Mouse (Mus musculus) 416B (cell line): ENCODE data around the gene Sowaha.

Experiments
- DNase-seq: peaks from one replicate; pipeline ENCODE4 v3.0.0; 2011; ENCODE audit warnings: low read depth

The Sowaha gene

DNA sequence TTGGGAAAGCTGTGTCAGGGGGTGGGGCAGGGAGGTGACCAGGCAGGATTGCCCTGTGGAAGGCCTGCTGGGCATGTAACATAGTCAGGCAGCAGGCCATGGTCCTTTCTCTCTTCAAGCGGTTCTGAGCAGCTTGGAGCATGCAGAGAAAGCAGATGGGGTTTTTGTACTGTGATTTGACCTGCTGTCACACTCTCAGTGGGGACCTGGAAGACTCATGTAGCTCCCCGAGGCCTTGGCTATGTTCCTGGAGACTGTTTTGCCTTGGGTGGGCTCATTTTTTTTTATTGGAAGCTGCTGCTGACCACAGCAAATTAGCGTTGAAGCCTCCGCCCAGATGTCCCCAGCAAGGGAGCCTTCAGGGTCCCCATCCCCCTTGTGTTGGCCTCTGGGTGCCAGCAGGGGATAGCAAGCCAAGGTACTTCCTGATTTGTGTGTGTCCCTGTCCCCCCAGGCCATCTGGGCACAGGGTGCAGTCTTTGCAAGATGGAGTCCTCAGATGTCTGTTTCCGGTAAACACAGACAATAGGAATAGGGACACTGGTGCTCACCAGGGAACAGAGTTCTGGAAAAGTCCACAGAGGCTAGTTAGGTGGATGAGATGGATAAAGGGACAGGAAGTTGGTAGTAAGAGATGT lies 25.1 kb upstream of the Sowaha start:
- DNase-seq = no peak

DNA sequence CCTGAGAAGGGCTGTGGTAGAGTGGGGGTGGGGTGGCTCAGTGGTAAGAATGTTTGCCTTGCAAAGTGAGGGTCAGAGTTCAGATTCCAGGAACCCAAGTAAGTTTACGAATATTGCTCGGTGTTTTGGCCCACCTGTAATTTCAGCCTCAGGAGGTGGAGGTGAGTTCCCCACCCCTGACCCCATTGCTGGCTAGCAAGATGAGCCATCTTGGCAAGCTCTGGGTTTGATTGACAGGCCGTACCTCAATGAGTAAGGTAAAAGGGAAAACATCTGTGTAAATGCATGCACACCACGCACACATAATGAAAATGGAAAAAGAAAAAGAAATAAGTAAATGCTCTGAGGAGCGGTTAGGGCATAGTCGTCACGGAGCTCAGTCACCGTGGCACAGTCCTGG lies 24.3 kb upstream of the Sowaha start:
- no peak for DNase-seq

DNA sequence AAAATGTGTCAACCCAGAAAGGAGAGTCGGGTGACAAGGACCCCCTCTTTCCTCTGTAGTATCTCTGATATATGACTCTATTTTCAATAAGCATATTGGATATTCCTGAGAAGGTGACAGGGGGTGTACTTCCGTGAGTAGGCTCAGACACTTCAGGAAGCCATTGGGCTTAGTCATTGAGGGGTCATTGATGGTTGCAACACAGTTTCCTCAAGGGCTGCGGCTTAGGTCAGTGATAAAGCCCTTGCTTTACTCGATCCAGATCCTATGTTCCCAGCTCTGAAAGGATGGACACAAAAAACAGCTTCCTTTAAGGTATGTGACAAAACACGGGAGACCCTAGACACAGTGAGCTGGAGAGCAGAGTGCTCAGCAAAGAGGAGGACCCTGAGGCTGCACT lies 23.7 kb upstream of the Sowaha start:
- peak; percentile 90 for DNase-seq

DNA sequence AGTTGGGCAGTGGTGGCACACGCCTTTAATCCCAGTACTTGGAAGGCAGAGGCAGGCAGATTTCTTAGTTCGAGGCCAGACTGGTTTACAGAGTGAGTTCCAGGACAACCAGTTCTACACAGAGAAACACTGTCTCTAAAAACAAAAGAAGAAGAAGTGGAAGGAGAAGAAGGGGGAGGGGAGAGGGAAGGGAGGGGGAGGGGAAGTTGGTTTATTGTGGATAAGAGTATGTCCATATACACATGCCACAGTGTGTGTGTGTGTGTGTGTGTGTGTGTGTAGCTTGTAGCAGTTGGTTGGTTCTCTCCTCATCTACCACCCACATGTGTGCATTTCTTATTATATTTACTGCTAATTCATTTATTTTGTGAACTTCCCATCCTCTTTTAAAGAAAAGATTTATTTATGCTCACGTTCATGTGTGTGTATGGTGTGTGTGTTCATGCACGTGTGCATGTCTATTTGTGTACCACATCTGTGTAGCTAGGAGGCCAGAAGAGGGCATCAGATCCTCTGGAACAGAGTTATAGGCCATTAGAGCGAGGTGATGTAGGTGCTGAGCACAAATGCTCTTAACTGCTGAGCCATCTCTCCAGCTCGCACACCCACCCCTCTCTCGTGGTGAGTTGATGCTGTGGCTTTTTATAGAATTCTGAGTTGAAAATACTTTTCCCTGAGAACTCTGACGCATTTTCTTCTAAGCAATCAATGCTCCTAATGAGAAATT lies 22.1 kb upstream of the Sowaha start:
- DNase-seq = peak; percentile 67

DNA sequence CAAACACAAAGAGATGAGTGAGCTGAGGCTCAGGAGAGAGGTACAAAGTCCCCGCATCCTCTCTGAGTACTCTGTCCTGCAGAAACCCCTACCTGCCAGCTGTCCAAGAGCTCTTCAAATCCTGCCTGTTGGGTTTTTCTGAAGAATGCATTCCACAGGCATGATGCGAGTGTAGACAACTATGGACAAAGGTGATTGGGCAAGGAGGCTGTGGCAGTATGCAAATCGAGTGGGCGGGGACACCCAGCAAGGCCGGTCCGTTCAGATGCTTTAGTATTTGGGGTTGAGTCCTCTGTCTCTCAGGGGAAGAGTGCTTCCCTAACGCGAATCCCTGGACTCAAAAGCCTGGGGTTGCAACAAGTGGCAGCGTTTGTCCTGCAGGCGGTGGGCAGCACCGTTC lies 20.5 kb upstream of the Sowaha start:
- DNase-seq = no peak

DNA sequence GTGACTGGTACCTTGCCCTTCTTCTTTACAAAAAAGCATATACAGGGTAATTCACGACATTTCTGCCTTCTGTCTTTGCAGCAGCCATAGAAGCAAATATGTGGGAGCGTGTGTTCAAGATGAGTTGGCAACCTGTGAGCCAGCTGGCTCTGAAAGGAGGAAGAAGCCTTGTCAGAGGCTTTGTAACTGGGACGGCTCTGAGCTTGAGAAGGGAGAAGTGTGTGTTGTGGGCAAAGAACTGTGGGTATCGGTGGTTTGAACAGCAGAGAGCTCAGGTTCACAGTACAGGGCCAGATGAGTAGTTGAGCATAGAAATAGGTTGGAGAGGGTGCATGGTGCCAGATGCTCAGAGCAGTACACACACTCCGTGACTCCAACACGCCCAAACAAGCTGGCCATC lies 16.9 kb upstream of the Sowaha start:
- no peak for DNase-seq

DNA sequence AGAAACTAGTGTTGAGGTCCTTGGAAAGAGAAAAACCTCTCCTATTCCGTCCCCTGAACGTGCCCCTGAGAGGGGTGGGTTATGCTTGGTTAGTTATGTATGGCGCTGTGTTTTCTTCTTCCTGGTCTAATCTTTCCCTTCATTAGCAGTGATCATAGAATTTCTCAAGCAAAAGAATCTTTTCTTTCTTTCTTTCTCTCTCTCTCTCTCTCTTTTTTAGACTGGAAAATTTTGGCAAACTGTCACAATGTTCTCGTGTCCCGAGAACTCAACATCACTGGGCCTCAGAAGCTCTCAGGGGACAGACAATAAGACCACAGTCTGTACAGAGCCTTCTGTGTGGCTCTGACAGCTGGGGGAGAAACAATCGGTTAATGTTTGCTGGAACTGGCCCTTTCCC lies 15.3 kb upstream of the Sowaha start:
- DNase-seq = no peak

DNA sequence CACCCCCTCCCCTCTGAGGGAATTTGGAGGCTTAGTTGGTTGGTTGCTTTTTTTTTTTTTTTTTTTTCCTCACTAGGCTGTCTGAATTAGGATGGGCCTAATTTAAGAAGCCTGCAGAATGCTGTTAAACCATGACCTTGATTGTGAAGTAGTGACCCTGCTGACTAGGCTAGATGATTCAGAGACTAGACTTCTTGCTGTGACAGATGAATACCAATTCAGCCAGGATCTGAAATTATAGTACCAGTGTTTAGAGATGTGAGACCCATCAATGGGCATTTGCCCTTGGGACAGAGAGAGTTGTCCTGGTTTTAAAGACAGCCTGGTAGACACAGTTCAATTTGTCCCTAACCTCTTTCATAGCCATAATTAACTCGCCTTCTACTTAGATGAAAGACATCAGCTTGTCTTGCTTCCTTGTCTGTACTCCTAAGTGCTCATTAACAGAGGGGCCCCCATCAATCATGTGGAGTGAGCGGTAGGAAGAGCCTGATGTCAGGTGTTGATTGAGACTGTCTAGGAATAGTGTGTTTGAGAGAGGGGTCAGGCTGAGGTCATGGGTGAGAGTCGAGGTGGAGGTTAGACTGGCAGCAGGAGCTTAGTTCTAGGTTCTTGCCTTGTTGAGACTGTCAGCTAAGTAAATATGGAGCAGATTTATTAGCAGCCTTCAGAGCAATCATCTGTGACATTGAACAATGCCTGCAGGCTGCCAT lies 13.3 kb upstream of the Sowaha start:
- no peak for DNase-seq

DNA sequence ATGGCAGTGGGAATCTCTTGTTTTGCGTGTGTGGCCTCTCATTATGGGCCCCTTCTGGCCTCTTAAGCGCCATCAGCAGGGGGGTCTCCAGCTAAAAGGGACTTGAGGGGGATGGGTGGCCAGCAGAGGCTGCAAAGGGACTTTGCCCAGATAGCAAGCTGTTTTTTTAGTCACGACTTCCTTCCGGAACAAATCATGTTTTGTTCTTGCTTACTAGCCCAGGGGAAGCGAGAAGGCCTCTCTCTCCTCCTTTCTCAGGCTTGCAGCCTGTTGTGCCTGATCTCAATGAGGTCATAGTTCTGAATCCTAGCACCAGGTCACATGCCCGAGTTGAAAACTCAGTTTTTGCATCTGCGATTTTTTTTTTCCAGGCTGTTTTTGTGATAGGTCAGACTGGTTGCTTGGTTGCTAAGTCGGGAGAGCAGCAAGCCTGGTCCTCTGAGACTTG lies 11.9 kb upstream of the Sowaha start:
- peak; percentile 28 for DNase-seq

DNA sequence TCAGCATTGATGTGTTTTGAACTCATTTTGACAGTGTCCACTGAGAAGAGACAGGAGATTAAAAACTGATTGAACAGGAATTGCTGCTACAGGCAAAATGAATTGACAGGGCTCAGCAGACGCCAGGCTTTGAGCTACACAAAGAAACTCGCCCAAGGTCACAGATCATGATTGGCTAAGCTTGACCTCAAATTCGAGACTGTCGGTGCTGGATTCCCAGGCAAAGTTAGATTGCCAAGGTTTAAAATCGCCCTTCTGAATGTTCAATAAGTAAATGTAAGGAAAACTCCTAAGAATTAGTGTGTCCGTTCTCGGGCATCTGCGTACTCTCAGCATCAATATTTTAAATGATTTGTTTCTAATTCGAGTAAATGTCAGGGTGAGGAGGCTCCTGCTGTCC lies 9.3 kb upstream of the Sowaha start:
- DNase-seq = no peak

DNA sequence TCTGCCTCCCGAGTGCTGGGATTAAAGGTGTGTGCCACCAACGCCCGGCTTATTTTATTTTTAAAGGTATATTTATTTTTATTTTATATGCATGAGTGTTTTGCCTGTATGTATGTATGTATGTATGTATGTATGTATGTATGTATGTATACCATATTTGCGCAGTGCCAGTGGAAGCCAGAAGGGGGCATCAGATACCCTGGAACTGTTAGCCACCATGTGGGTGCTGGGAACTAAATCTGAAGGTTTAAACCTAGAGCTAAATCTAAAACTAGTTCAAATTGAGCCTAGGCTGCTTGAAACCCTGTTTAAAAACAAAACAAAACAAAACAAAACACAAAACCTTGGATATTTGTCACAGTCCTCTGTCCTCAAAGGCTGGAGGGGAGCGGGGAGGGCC lies 8.9 kb upstream of the Sowaha start:
- DNase-seq = peak; percentile 36

DNA sequence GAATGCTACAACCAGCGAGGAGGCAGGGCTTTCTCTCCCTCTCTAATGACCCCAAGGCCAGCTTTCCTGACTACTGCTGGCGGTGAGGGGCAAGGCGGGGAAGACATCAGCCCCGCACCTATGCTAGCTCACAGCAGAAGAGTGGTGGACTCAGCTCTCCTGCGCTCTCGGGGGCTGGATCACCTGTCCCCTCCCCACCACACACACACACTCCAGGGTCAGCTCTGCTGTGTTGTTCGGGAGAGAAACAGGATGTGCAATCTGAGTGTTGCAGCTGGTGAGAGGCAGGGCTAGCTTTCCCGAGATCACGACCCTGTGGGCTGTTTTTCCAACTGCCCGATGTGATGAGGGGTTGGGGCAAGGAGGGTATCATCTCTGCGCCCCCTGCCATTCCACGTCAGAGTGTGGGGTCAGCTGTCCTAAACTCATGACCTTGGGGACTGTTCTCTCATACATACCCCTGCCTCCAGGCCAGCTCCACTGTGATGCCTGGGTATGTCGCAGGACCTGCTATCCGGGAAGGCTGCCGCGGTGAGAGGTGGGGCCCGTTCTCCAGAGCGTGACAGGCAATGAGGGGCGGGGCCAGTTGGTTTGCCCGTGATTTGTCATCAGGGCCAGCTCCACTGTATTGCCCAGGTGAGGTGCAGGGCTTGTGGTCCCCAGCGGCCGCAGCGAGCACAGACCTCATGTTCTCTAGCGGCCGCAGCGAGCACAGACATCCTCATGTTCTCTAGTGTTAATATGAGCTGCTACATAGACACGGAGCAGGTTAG lies 6.9 kb upstream of the Sowaha start:
- DNase-seq = no peak

DNA sequence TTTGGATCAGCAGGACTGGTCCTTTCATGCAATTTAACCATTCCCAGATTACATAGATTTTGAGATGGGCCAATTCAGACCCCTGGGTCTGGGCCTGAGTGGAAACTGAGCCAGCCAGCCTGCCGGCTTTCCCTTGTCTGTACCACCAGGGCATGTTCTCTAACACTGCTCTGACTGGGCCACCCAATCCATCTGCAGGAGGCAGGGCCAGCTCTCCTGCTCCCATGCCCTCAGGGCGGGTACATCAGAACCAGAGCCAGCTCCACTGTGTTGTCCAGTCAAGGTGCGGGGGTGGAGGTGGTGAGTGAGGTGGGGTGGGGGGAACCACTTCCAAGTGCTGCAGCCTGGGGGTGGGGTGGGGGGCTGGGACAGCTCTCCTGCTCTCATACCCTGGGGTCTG lies 6.3 kb upstream of the Sowaha start:
- DNase-seq = no peak

DNA sequence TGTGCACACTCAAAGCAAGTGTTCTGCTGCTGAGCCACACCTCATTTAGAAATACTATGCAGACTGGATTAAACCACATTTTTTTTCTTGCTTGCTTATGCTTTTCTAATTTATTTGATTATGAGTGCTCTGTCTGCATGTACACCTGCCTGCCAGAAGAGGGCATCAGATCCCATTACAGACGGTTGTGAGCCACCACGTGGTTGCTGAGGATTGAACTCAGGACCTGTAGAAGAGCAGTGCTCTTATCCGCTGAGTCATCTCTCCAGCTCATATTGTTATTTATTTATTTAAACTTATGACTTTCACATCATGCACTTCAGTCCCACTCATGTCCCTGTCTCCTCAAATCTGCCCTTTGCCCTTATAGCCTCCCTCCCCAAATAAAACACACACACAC lies 5.6 kb upstream of the Sowaha start:
- DNase-seq = peak; percentile 54

DNA sequence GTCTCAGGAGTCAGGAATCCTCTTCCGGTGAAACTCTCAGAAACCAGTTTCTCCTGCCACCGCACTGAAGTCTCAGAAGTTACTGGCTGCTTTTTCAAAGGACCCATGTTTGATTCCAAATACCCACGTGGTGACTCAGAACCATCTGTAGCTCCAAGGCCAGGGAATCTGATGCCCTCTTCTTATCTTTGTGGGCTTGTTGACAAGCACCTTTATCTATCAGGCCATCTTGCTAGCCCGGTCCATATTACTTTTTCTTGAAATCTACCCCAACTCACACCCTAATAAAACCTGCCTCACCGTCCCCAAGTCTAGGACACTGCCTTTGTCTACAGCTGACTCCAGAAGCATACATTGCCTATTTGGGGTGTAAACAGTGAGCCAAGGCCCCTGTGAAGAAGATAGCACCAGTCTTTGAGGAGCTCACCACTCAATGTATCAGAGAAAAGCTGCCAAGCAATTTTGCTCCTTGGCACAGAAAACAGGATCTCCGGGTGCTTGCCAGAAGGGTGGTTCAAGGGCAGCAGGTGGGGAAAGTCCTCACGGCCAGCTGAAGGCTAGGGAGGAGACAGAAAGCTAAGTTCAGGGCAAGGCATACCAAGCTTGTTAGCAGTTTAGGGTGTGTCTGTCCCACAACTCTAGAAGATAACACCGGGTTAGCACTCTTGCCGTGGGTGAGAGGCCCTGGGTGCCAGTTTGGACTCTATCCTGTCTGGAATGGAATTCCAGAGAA lies 3.3 kb upstream of the Sowaha start:
- DNase-seq = no peak

DNA sequence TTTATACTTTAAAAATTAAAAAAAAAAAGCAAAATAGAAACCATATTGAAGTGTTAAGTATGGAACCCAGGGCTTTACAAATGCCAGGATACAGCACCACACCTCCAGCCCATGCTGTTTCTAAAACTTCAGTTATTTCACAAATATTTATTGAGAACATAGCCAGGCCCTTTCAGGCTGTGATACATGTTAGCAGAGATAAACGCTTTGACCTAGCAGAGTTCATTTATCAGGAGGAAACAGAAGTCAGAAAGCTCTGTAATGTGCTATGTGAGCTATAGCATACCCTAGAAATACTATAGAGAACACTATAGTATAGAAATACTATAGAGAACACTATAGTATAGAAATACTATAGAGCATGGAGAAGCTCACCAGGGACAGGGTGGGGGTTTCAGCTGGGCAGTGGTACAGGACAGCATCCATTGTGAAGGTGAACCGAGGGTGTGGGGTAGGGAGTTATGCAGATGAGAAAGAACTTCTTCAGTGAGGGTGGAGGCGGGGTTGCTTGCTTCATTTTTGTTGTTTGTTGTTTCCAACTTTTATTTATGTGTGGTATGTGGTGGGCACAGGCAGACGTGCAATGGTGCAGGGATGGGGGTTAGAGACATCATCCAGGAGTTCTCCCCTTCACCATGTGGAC lies 1.1 kb upstream of the Sowaha start:
- DNase-seq = no peak

DNA sequence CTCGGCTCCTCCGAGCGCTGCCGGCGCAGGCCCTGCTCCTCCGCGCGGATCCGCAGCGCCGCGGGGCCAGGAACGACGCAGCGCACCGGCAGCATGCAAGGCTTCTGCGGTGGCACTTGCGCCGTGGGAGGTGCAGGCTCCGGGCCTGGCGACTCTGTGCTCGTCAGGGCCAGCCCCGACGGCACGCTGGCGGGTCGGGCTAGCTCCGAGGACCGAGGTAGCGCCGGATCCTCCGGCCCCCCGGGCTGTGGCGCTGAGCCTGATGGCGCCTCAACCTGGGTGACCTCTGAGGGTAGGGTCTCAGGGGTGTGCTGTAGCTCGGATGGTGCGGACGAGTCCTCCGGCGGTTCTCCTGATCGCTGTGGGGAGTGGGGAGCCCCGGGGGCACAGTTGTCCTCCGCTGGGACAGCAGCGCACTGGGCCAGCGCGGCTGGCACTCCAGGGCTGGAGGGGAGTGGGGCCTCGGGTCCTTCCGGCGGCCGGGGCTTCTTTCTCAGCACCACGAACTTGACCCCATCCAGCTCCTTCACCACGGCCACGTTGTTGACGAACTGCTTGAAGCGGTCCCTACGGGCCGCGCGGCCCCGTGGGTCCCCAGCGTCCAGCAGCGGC lies 797 bp downstream of the Sowaha start:
- DNase-seq = no peak

DNA sequence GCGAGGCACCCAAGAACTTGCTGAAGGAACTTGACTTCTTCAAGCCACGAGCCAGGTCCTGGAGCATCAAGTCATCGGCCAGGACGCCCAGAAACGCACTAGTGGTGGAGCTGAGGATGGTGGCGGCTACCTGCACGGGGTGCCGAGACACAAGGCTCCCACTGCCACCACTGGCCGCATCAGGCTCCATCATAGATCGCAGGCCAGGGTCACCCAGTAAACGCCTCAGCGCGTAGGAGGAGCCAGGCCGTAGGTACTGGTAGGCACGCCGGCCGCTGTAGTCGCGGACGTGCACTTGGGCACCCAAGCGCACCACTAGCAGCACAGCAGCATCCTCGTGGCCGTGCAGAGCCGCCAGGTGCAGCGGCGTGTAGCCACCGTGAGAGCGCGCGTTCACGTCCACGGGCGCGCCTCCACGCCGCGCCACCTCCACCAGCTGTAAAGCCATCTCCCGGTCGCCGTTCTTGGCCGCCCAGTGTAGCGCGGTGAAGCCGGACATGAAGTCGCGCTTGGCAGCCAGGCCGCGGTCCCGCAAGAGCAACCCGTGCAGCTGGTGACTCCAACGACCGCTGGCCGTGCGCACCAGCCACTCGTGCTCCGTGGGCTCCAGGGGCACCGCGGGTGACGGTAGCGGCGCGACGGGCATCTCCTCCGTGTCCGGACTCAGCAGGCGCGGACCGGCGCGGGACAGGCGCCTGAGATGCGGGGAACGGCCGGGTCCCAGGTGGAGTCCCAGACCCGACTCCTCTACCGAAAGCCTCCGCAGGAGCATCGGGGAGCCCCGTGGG lies 1.5 kb downstream of the Sowaha start:
- DNase-seq = no peak

DNA sequence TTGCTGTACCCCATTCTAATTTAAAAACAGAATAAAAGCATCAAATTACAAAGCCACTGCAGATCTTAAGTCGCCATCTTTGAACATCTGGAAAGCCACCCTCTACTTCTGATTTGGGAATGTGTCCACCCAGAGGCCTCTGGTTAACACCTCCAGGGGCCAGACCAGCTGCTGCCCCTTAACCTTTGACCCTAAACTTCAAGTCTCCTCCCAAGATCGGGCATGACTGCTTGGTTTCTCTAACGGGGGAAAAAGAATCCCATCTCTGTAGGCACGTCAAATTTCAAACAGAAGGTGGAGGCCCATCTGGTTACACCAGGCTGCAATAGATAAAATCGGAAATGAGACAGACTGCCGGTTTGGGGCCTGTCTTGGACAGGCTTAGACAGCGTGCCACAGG lies 2.2 kb downstream of the Sowaha start:
- DNase-seq = no peak

DNA sequence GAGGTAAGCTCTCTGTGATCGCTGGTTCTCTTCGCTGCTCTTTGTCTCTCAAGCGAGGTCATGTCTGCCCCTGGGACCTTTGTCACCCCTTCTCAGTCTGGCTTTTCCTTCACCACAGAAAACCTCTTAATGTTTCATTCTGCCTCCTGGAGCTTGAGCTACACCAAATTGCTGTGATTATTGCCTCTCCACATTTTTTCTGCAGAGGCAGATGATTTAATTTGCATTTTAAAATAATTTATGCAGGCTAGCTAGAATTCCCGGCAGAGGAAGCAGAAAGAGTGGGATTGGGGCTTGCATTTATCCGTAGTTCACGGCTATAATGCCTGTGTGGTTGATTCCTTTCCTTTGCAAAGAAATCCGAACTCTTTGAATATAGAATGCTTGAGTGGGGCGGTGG lies 4.5 kb downstream of the Sowaha start:
- DNase-seq = no peak
